Mouse (Mus musculus) thymus, adult 18-20 months (tissue): Measurements from ENCODE around the gene Tom1l1.

Experiments used
- DNase-seq, 2 experiments: peaks; one replicate each; pipeline ENCODE4 v3.0.0; 2022; ENCODE audit warnings: mixed read lengths in 2 of 2

Gene Tom1l1

DNA sequence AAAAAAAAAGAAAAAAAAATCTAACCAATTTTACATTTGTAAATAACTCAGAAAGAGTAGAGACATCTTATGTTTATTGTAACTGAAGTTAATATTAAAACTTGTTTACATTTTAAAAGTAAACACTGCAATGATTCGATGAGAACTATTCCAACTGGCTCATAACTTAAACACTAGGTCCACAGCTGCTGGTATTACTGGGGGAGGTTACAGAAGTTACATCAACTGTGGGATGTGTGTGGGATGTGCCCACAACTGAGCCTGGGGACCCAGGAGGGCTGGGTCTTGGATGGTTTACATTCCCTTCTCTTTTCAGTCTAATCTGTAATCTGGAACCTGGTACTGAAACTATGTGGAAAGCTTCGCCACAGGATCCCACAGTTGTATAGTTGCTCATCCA lies 85.1 kb downstream of the Tom1l1 start:
- no peak for DNase-seq

- DNase-seq, result no peak
Observed at GRCm38 (mm10) chr11:90595826-90596225, 92.3 kb downstream of the Tom1l1 start.
